Mouse (Mus musculus): ENCODE measurements around the gene Ctsw. TPM values are rescaled to one million over a fixed set of nuclear protein-coding genes. Genes with fewer than 3 reads are reported as not detected.
"Not testable (repeated sequence)": the region's sequence is repeated elsewhere in the genome, so short reads cannot be mapped to it uniquely, and the experiment has no call there.

Gene Ctsw
- polyA plus RNA-seq, 1 experiment from 2014 or later, result 0.24 TPM

DNA sequence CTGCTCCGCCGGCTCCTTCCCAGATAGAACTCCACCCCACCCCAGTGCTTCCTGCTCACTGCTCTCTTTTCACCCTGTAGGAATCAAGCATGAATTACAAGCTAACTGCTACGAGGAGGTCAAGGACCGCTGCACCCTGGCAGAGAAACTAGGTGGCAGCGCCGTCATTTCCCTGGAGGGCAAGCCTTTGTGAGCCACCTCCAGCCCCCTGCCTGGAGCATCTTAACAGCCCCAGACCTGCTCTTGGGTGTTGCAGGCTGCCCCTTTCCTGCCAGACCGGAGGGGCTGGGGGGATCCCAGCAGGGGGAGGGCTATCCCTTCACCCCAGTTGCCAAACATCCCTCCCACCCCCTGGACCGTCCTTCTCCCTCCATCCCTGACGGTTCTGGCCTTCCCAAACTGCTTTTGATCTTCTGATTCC is 25.0 kb upstream of the Ctsw start:
- not testable (repeated sequence) for H3K27ac ChIP-seq; H3K4me3 ChIP-seq (ENCODE audit: inconsistent target)
- WGBS (ENCODE audit: missing documents), result 87% methylated on average over 7 of the region's 9 CpGs
- H3K36me3 ChIP-seq (ENCODE audit: inconsistent target), result peaks cover 42% of the 10 kb centered on the region
- peaks cover 46% of the 10 kb centered on the region for H3K79me2 ChIP-seq (ENCODE audit: inconsistent target)

DNA sequence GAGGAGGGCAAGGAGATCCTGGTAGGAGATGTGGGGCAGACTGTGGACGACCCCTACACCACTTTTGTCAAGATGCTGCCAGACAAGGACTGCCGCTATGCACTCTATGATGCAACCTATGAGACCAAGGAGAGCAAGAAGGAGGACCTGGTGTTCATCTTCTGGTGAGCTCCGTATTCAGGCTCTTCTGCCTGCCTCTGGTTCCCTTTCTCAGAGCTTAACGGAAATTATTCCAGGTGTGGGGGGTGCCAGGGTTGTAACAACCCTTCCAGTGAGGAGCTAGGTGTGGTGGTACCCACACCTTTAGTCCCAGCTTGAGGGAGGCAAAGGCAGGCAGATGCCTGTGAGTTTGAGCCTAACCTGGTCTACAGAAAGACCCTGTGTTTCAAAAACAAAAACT is 24.3 kb upstream of the Ctsw start:
- no peak overlapping the region for H3K27ac ChIP-seq
- H3K36me3 ChIP-seq (ENCODE audit: inconsistent target), result peaks cover 42% of the 10 kb centered on the region
- H3K79me2 ChIP-seq (ENCODE audit: inconsistent target), result peaks cover 46% of the 10 kb centered on the region
- WGBS (ENCODE audit: missing documents), result 80% methylated on average over 4 of the region's 4 CpGs
- peak overlapping the region; percentile 63; the same call in 1 of the 2 replicates for H3K4me3 ChIP-seq (ENCODE audit: inconsistent target)

DNA sequence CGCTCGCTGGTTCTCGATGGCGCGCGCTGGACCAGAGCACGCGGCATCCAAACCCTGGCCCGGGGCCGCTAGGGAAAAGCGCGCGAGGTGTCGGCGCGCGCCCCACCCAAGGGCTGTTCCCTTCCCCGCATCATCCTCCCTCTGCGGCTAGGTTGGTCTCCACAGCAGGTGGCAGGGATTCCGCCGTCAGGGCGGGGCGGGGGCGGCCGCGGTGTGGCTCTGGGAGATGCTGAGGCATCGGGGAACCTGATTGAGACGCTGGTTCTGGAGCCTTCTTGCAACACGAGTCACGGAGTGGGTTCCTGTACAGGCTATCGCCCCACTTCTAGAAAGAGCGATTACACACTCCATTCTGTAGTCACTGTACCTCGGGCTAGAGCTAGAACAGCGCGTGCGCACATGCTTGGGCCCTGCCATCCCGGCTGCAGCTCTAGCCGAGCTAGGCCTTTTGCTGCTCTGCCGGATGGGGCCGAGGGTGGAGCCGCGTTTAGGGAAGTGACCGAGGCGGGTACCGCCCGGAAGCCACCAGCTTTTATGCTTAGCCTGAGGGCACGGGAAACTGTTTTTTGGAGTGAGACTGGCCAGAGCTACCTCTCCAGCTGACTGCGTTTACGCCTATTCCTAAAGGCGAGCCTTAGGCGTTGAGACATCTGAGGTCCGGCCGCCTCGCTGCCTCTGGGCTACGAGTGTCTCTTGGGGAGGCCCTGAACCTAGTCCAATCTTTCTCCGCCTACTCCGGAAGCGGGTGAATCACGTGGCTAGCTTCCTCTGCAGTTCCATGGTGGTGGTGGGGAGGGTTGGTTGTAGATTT is 22.8 kb upstream of the Ctsw start:
- WGBS (ENCODE audit: missing documents), result under 1% methylated on average over 58 of the region's 59 CpGs
- Histone ChIP-seq H3K27ac (peak overlapping the region; percentile 90), H3K4me3 (ENCODE audit: inconsistent target) (peak overlapping the region; percentile 63), H3K36me3 (ENCODE audit: inconsistent target) (peaks cover 31% of the 10 kb centered on the region), H3K79me2 (ENCODE audit: inconsistent target) (peaks cover 52% of the 10 kb centered on the region)

DNA sequence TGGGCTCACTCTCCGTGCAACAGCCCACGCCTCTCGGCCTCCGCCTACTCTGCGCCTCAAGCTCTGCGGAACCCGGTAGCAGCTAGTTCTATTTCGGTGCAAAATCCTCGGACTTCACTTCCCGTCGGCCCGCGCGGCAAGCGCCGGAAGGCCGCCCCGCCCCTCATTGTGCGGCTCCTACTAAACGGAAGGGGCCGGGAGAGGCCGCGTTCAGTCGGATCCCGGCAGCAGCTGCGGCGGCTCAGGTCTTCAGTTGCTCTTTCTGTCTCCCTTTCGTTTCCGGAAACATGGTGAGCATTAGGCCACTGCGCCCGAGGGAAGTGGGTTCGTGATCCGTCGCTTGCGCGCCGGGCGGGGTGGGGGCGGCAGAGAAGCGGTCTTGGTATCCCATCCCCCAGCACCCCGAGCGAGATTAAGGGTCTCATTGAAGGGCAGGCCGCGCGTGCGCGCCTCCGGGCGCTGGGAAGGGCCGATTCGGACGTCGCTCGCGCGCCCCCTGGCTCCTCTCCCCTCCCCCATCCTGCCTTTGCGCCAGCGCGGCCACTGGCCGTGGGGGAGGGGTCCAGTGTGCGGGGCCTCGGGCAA is 22.1 kb upstream of the Ctsw start, which contains the start of gene Cfl1:
Cfl1 (plus strand) TSS at position 143 of the 585 bp plus-strand sequence.
- Histone ChIP-seq H3K79me2 (ENCODE audit: inconsistent target) (peaks cover 45% of the 10 kb centered on the region), H3K4me3 (ENCODE audit: inconsistent target) (peak within 1 kb of the TSS; percentile 63), H3K27ac (peak within 1 kb of the TSS; percentile 92), H3K36me3 (ENCODE audit: inconsistent target) (peaks cover 33% of the 10 kb centered on the region)
- under 1% methylated on average over 57 of the region's 62 CpGs for WGBS (ENCODE audit: missing documents)

DNA sequence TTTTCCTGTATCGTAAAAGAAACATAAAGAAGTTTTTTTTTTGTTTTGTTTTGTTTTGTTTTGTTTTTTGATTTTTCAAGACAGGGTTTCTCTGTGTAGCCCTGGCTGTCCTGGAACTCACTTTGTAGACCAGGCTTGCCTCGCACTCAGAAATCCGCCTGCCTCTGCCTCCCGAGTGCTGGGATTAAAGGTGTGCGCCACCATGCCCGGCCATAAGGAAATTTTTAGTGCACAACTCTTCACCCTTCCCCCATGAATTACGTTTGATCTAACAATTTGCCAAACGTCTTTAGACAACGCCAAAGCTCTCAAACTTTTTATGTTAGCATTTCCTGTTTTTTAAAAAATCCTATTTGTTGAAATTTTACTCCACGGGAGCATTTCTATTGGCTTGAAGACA is 21.4 kb upstream of the Ctsw start:
- Histone ChIP-seq H3K27ac (peak overlapping the region; percentile 92), H3K36me3 (ENCODE audit: inconsistent target) (peaks cover 35% of the 10 kb centered on the region; the same call in 1 of the 2 replicates), H3K79me2 (ENCODE audit: inconsistent target) (peaks cover 40% of the 10 kb centered on the region), H3K4me3 (ENCODE audit: inconsistent target) (peak overlapping the region; percentile 57)
- 29% methylated on average over 10 of the region's 10 CpGs for WGBS (ENCODE audit: missing documents)

DNA sequence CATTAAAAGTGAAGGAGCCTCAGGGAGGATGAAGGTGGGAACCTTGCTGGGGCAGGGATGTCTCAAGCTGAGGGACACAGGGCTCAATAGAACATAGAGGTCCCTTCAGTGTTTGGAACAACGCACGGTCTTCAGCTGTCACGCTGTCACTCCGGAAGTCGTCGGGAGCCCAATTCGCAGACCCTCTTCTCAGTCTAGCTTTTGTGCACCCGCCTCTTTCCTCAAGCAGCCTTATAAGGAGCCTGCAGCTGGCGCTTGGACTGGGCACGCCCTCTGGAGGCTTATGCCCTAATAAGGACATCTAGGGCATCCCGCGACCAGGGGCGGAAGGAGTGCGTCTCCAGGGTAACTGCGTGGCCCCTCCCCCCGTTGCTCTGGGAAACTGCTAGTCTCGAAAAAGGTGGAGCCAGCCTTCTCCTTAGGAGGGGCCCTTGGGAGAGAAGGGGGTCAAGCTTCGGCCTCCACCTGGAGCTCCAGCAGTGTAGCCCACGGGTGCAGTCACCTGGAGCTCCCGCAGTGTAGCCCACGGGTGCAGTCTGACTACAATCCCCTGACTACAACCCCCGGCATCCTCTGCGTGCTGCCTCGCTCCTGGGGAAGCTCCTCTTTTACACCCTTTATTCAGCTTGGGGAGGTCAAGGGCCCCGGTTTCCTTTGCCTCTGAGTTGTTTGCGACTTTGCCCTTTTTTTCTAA is 20.7 kb upstream of the Ctsw start:
- H3K27ac ChIP-seq, result peak overlapping the region; percentile 92
- H3K79me2 ChIP-seq (ENCODE audit: inconsistent target), result peaks cover 33% of the 10 kb centered on the region
- WGBS (ENCODE audit: missing documents), result under 1% methylated on average over 26 of the region's 26 CpGs
- H3K36me3 ChIP-seq (ENCODE audit: inconsistent target), result peaks cover 36% of the 10 kb centered on the region; the same call in 1 of the 2 replicates
- peak overlapping the region; percentile 57 for H3K4me3 ChIP-seq (ENCODE audit: inconsistent target)

DNA sequence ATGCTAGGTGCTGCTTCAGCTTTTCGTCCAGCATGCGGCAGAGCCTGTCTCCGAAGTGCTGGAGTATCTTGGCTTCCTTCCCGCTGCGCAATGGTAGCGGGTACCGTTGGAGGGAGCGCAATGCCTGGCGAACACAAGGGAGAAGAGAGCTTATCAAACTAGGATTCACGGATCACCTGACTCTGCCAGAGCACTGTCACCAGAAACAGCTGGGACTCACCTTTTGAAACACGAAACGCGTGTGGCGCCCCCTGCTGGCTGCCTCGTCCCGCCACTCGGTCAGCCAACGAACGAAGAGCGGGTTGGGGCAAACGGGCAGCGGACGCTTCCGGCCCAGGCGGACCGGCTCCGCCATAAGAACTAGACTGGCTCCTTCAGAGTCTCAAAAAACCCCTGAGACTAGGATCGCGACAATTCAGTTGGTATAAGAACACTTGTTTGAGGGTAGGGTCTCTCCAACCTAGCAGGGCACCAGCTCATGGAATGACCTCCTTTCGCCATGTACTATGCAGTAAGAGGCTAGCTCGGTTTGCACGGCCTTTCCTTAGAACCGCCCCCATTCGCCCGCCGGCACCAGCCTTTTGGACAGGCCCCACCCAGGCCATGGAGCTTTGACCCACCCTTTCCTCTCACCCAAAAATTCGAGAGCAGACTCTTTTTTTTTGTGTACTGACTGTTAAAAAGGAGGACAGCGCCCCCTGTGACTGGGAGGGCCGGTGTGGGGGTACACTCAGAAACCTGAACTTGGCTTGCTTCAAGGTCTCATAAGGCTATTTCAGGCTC is 19.7 kb upstream of the Ctsw start, which contains the start of gene Mus81:
Mus81 (minus strand) TSS at position 635 of the 783 bp plus-strand sequence.
- Histone ChIP-seq H3K4me3 (ENCODE audit: inconsistent target) (peak within 1 kb of the TSS; percentile 57), H3K36me3 (ENCODE audit: inconsistent target) (peaks cover 32% of the 10 kb centered on the region; the same call in 1 of the 2 replicates), H3K79me2 (ENCODE audit: inconsistent target) (peaks cover 22% of the 10 kb centered on the region), H3K27ac (peak within 1 kb of the TSS; percentile 92)
- WGBS (ENCODE audit: missing documents), result under 1% methylated on average over 38 of the region's 39 CpGs

DNA sequence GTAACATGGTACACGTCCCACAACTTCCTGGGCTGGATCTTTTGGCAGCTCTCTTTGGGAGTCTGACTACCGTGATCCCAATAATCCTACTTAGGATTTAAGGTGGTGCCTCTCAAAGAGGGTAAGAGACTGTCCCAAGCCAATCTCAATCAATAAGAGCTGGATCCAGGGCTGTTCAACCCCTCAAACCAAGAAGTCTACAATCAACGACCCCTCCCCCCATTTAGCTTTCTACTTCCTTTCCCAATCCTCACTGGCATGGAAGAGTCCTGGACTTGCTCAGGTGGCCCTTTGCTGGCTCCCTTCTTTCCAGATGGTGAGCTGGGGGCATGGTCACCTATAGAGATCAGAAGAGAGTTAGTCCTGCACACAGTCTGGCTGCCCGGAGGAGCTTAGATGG is 18.5 kb upstream of the Ctsw start:
- Histone ChIP-seq H3K79me2 (ENCODE audit: inconsistent target) (peaks cover 10% of the 10 kb centered on the region), H3K4me3 (ENCODE audit: inconsistent target) (no peak overlapping the region), H3K36me3 (ENCODE audit: inconsistent target) (peaks cover 35% of the 10 kb centered on the region; the same call in 1 of the 2 replicates), H3K27ac (no peak overlapping the region)
- WGBS (ENCODE audit: missing documents), result 92% methylated on average over 4 of the region's 4 CpGs

DNA sequence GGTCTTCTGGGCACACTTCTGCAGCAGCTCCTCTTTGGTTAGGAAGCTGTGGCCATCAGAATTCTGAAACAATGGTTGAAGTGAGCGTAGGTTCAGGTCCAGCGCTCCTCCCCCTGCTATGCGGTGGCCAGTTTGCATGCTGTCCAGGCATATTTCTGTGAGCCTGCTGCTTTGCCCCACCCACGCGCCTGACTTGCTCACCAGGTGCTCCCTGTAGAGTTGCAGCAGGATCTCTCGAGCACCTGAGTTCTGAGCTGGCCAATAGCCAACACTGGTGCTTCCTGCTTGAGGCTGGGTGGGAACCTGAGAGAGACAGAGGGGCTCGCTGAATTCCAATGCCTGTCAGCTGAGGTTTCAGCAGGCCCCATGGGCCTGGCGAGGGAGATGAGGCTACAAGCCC is 18.0 kb upstream of the Ctsw start:
- Histone ChIP-seq H3K4me3 (ENCODE audit: inconsistent target) (no peak overlapping the region), H3K27ac (no peak overlapping the region), H3K79me2 (ENCODE audit: inconsistent target) (0 out of 2 replicates have a peak, but pooled peaks cover 5% of the 10 kb centered on the region), H3K36me3 (ENCODE audit: inconsistent target) (peaks cover 35% of the 10 kb centered on the region; the same call in 1 of the 2 replicates)
- WGBS (ENCODE audit: missing documents), result 96% methylated on average over 8 of the region's 8 CpGs

DNA sequence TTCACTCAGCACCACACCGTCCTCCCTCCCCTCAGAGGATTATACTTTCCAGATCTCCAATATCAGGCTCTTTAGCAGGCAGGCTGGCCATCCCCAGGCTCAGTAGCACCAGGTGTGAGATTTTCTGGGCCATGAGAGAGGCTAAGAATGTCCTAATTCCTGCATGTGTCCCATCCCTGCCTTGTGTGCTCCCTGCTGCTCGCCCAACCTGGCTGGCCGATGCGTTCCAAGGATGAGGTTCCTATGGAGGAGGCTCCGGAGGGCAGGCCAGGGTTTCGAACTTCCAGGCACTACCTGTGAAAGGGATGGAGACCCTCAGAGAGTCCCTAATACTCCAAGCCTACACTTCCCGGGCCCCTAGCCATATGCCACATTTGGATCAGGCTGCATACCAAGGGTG is 17.5 kb upstream of the Ctsw start:
- H3K4me3 ChIP-seq (ENCODE audit: inconsistent target), result no peak overlapping the region
- H3K79me2 ChIP-seq (ENCODE audit: inconsistent target), result 0 out of 2 replicates have a peak, but pooled peaks cover 5% of the 10 kb centered on the region
- H3K36me3 ChIP-seq (ENCODE audit: inconsistent target), result peaks cover 35% of the 10 kb centered on the region; the same call in 1 of the 2 replicates
- WGBS (ENCODE audit: missing documents), result 91% methylated on average over 7 of the region's 7 CpGs
- no peak overlapping the region for H3K27ac ChIP-seq

DNA sequence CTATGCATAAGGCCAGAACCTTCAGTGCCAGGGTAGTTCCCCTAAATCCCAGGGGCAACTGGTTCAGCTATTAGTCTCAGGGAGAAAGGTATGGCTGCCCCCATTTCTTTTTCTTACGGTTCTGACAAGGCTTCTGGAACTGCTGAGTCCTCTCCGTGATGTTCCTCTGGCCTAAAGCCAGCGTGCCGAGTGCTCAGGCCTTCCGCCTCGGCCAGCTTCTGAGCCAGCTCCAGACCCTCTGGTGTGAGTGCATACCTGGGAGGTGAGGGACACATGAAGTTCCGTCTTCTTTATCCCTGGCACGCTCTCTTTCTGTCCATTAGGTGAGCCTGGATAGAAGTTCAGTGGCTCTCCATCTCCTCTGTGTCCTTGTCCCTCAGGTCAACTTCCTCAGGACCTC is 17.1 kb upstream of the Ctsw start:
- Histone ChIP-seq H3K79me2 (ENCODE audit: inconsistent target) (0 out of 2 replicates have a peak, but pooled peaks cover 5% of the 10 kb centered on the region), H3K36me3 (ENCODE audit: inconsistent target) (peaks cover 35% of the 10 kb centered on the region; the same call in 1 of the 2 replicates), H3K27ac (no peak overlapping the region), H3K4me3 (ENCODE audit: inconsistent target) (no peak overlapping the region)
- WGBS (ENCODE audit: missing documents), result 90% methylated on average over 8 of the region's 8 CpGs

DNA sequence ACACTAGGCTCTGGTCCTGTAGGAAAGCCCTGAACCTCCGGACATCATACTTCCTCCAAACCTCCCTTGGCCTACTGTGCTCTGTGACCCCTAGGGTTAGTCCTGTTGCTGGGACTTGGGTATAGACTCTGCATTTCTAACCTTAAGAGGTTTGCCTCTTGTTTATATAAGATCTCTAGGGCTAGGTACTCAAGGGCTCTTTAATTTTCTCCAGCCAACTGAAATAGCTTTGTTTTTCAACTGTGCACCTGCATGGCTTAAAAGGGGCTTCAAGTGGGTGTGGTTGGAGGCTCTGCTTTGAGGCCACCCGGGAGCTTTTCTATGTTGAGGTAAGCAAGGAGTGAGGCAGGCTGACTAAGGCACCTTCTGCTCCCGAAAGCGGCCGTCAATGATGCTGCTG is 16.2 kb upstream of the Ctsw start:
- H3K4me3 ChIP-seq (ENCODE audit: inconsistent target), result no peak overlapping the region
- 96% methylated on average over 5 of the region's 5 CpGs for WGBS (ENCODE audit: missing documents)
- 0 out of 2 replicates have a peak, but pooled peaks cover 5% of the 10 kb centered on the region for H3K79me2 ChIP-seq (ENCODE audit: inconsistent target)
- H3K27ac ChIP-seq, result no peak overlapping the region
- peaks cover 35% of the 10 kb centered on the region; the same call in 1 of the 2 replicates for H3K36me3 ChIP-seq (ENCODE audit: inconsistent target)

DNA sequence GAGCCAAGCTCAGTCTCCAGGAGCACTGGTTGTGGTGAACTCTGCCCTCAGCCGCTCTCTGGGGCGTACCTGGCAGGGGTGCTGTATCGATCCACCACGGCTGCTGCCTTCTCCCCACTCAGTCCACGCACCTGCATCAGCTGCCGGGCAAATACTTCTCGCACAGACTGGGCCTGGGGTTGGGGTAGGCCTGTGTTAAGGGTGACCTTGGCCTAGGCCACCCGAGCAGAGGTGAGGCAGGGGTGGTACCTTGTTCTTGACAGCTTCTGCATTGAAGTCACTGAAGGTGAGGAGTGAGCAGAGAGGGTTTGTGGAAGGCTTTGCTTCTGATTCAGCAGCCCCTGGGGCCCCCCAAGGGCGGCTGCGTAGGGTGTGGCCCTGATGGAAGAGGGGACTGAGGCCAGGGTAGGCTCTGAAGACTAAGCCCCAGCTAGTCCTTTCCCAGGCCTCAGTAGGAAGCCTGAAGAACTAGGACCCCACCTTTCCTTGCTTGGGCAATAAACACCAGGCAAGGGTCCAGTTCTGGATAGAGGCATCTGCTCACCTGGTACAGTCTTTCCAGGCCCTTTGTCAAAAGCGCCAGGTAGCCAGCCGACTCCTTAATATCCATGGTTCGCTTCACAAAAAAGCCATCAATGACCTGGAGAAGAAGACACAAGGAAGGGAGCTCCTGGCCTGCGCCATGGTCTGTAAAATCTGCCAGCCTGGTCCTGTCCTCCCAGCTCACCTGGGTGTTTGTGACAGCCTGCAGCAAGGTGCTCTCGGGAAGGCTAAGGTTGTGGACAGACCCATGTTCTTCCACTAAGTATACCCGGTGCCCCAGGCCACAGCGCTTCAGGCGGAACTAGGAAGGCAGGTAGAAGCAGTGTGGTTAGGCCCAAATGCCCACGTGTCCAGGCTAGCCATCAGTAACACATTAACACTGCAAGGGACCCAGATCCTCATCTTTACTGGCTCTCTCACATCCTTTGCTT is 15.4 kb upstream of the Ctsw start:
- H3K4me3 ChIP-seq (ENCODE audit: inconsistent target), result no peak overlapping the region
- 94% methylated on average over 18 of the region's 19 CpGs for WGBS (ENCODE audit: missing documents)
- H3K79me2 ChIP-seq (ENCODE audit: inconsistent target), result 0 out of 2 replicates have a peak, but pooled peaks cover 5% of the 10 kb centered on the region
- no peak overlapping the region for H3K27ac ChIP-seq
- peaks cover 35% of the 10 kb centered on the region; the same call in 1 of the 2 replicates for H3K36me3 ChIP-seq (ENCODE audit: inconsistent target)

Data from macrophage (primary cell).